ENCODE assay signal across 8 mouse cellular contexts in genomic region chr3:131111151-131111850, GRCm38 (mm10). TPM values are rescaled to one million over a fixed set of nuclear protein-coding genes. Genes with fewer than 3 reads are reported as not detected.
DNase-seq lines count a peak whose midpoint lies in the region; ATAC-seq lines count a peak whose summit lies in the region.

No protein-coding gene starts in this region.

- peak overlapping the region; percentile 73 for H3K9ac ChIP-seq in heart, embryonic 11.5 days (ENCODE audit: low read depth, low read length)

- H3K4me3 ChIP-seq in heart, embryonic 11.5 days (ENCODE audit: low read depth, low read length): peak overlapping the region; percentile 64

- under 1% methylated on average over 58 of the region's 59 CpGs for WGBS in heart, embryonic 11.5 days (ENCODE audit: insufficient replicate concordance)

- peaks cover 23% of the 10 kb centered on the region for H3K4me1 ChIP-seq in heart, embryonic 11.5 days (ENCODE audit: control insufficient read depth, insufficient read depth, low read length)

- H3K27me3 ChIP-seq in heart, embryonic 11.5 days (ENCODE audit: control insufficient read depth, insufficient read depth, low read length): peaks cover 32% of the 10 kb centered on the region

- peak; percentile 26 for DNase-seq in urinary bladder, adult 2 months (ENCODE audit: low spot score)
- DNase-seq in urinary bladder, postnatal 36 days (ENCODE audit: low spot score in 2 of 2): no peak
- peak; percentile 65 to 76 for DNase-seq in adrenal gland, postnatal 36 days
- peak; percentile 62 to 76 for DNase-seq in kidney, postnatal 4 days
- DNase-seq in naive thymus-derived CD4-positive, alpha-beta T cell, adult 2 months (ENCODE audit: low read depth): peak; percentile 66
- peak; percentile 79 for DNase-seq in thymus, postnatal 14 days
- no peak for DNase-seq in frontal cortex, postnatal 25 days (ENCODE audit: low spot score in 2 of 2)

- H3K27ac ChIP-seq in heart, embryonic 11.5 days (ENCODE audit: low read depth, low read length): peak overlapping the region; percentile 51

- peak overlapping the region; percentile 89 for H3K4me2 ChIP-seq in heart, embryonic 11.5 days

- no peaks in the 10 kb centered on the region for H3K9me3 ChIP-seq in heart, embryonic 11.5 days (replicated peaks; ENCODE audit: control insufficient read depth, low read length)

- H3K36me3 ChIP-seq in heart, embryonic 11.5 days (ENCODE audit: control insufficient read depth, insufficient read depth, low read length): no peaks in the 10 kb centered on the region

- ATAC-seq in heart, embryonic 11.5 days (replicated peaks; ENCODE audit: insufficient number of reproducible peaks, low FRiP score, low TSS enrichment): 0 out of 2 replicates have a peak, but pooled peaks have one; percentile 22

RNA-seq across cellular contexts. Expression of gene Lef1, which starts 1.0 kb away (rescaled TPM):
- polyA plus RNA-seq in urinary bladder, adult 2 months (2012; rRNA removed): 2.3 and 4.0 TPM in 2 replicates
- 10 to 100 TPM; 10.5 to 14.2 TPM for total RNA-seq in adrenal gland, postnatal 36 days (2021)
- 19.6 and 20.8 TPM in 2 replicates for polyA plus RNA-seq in heart, embryonic 11.5 days (2014; fragmentation: Nextera tagmentation; extraction: Ambion mirVana)

Comparison
In these comparisons a context has a peak if more than half of its experiments do, and no peak if none do; other contexts are left out.
1. DNase-seq: peak in urinary bladder, adult 2 months (single experiment), adrenal gland, postnatal 36 days (2 of 2), kidney, postnatal 4 days (2 of 2), naive thymus-derived CD4-positive, alpha-beta T cell, adult 2 months (single experiment) and thymus, postnatal 14 days (single experiment); none in urinary bladder, postnatal 36 days (0 of 2) and frontal cortex, postnatal 25 days (0 of 2).